Mouse (Mus musculus) left cerebral cortex, postnatal 14 days (tissue): ENCODE measurements around the gene Tnrc6b. TPM values are rescaled to one million over a fixed set of nuclear protein-coding genes. Genes with fewer than 3 reads are reported as not detected.

ENCODE experiments used
- DNase-seq, 2 experiments: peaks; one replicate each; pipeline ENCODE4 v3.0.0; 2021 to 2022; ENCODE audit warnings: low spot score in 2 of 2, mixed read lengths in 1 of 2
- intact Hi-C: fragments of 180-260 bp; cut with DNase I; formaldehyde crosslinking; loops from one replicate; pipeline ENCODE4 v1.15.1; 2025
- total RNA-seq, 2 experiments: library from RNA; stranded (reverse); gene quantifications; 2 replicates each; pipeline ENCODE4 v1.2.3; 2021

The Tnrc6b gene
- total RNA-seq, 2 experiments from 2014 or later = 127 to 131 TPM

DNA sequence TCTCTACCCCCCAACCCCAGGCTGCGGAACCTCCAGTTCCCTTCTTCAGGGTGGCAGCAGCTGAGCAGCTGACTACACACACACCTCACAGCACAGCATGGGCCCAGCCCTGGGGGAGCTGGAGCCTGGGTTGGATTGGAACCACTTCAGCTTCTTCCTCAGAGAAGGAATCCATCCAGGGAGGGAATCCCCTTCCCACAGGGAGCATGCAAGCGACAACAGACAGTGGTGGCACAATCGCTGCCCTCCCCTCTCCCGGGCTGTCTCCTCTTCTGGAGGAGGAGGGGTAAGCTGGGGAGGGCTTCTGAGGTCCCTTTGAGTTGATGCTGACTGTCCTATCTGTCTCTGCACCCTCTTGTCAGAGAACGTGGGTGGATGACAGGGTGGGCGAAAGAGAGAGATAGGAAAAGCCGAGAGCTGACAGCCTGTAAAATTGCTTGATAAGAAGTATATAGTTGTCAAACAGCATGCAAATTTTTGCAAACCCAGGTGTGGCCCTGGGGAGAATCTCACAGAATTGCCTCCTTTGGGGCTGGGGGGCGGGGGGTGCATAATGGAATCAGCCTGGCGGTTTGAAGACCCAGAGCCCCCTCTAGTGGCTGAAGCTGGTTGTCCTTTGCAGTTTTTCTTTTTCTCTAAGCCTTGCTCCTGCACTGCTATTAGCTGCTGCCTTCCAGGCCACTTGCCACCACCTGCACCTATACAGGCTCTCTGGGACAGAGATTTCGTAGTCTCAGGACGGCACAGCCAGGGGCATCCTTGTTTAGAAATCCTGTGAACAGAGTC is 16.8 kb upstream of the Tnrc6b start:
- peak; percentile 85 to 90 for DNase-seq
- intact Hi-C loops = loop anchor here (1.0 to 5.0 kb wide), 2 partner anchors 60 to 407 kb away; partner anchors contain the start of gene Cacna1i

DNA sequence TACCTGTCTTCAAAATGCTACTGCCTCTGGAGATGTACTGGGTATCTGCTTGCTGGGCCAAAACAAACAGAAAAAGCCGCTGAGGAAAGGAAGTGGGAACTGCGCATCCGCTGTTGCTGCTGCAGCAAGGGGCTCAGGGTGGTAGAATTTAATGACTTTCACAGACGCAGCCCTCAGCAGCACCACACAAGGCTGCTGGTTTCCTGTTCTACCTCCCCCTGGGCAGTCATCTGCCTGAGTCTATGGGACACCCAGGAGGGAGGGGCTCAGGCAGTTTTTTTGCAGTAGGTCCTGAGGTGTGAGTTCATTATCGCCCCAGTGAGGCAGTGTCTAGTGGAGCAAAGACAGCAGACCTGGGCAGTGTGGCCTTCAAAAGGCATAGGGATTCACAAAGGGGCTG is 13.5 kb upstream of the Tnrc6b start:
- intact Hi-C loops = loop anchor here (2.0 kb wide), 1 partner anchor 431 kb away; no protein-coding TSS in a partner anchor
- DNase-seq = no peak

DNA sequence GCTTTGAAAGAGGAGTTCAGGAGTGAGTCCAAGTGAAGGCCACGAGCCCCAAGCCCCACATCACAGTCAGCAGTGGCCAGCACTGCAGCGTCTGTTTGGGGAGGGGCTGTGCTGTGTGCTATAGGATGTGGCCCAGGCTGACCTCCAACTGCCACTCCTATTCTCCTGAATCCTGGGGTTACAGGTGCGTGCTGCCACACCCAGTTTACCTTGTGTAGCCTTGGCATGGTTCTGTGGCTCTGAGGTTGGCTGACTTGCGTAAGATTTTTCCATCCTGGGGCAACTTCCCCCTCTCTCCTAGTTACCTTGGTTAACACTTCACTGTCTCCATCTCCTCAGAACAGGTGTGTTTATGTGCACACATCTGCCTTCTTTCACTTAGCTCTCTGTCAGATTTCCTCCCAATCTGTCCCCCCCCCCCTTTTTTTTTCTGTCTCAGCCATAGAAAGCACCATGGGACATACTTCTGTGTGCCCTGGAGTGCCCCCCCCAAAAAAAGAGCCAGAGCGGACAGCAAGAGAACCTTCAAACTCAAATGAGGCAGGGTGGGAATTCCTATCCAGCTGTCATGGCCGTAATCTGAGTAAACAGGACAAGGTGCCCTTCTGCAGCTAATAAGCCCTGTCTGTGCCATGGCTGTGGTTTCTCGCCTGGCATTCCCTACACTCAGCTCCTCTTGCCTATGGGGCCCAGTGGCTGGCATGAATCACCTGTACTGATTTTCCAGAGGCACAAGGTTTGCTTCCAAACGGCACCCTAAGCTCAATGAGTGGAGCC is 9.4 kb upstream of the Tnrc6b start:
- intact Hi-C loops = loop anchor here (5.0 kb wide), 1 partner anchor 614 kb away; no protein-coding TSS in a partner anchor

DNA sequence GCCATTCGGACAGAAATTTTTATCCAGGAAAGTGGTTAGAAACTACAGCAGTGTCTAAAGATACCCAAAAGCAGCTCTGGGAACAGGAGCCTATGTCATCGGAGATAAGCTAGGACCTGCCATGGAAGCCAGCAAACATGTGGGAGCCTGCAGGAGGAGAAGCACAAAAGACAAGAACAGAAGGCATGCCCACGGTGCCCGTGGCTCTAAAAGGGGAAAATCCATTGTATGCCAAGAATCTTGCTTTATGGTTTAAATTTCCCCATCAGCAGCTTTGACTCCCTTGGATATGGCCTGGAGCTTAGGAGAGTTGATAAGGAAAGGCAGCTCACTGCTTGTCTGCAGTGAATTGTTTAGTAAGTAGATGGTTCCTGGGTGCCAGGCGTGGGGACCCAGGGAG is 8.2 kb upstream of the Tnrc6b start:
- peak in 1 of 2 experiments; percentile 36 for DNase-seq
- intact Hi-C loops = loop anchor here (5.0 kb wide), 1 partner anchor 616 kb away; no protein-coding TSS in a partner anchor

More for the DNA sequence above, 9.4 kb upstream of the Tnrc6b start:
- no peak for DNase-seq

DNA sequence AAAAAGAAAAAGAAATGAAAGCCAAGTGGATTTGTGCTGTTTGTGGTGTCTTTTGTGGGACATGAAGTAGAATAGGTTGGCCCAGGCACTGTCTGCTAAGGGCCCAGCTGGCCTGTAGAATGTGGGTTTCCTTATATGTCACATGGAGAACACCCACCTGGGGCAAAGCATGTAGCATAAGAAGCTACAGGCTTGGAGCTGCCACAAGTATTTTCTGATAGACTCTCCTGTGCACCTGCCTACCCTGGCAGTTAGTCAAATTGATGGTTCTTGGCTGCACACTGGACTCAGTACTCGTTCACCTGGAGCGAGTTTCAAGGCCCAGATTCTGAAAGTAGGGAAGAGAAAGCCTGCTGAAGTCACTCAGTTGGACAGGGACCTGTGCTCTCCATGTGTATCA is 7.6 kb upstream of the Tnrc6b start:
- intact Hi-C loops = loop anchor here (5.0 kb wide), 1 partner anchor 616 kb away; no protein-coding TSS in a partner anchor
- DNase-seq = no peak

DNA sequence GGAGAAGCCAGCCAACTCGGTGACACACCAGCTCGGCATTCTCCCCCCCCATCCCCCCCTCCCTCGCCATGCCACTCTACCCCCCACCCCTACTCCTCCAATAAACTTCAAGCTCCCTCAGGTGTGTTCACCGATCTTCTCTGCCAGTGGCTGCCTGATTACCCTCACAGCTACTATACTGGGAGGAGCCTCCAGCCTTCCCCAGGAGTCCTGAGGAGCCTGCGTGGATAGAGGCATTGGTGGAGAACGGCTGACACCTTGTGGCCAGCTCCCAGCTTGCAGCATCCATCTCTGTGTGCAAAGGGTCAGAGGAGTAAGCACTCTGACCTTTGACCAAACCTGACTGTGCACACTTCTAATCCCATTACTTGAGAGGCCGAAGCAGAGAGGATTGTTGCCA is 6.8 kb upstream of the Tnrc6b start:
- intact Hi-C loops = loop anchor here (2.0 to 5.0 kb wide), 2 partner anchors 439 to 617 kb away; partner anchors contain the start of gene Rps19bp1
- peak; percentile 83 to 86 for DNase-seq

DNA sequence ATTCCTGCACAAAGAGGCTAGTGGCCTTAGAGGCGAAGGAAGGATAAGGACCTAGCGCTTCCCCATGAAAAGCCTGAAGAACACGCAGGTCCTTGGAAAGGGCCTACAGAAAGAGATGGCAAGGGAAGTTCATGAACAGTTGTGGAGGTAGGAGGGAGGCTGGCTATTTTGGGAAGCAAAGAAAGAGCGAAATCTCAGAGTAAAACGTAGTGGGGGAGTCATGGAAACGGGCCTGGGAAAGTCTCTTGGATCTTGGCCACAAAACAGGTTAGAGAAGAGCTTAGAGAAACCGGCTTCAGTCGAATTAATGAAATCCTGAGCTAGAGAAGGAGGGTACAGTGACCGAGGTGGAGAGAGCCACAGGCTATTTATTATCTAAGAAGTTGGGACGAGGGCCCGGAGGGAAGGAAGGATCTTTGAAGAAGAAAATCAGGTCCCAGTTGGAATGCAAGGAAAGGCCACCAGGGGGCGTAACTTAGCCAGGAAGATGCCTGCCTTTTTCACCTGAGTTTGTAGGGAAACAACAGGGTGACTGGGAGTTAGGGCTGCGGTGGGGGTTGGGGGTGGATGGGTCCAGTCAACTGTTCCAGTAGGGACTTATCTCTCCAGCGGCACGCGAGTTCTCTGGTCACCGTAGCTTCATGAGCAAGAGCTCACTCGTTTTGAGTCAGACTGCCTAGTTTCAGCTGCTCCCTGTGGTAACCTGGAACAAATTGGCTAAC is 5.1 kb upstream of the Tnrc6b start:
- DNase-seq = peak; percentile 85 to 88
- intact Hi-C loops = loop anchor here (2.0 to 5.0 kb wide), 4 partner anchors 171 to 441 kb away; partner anchors contain the start of gene Rps19bp1

DNA sequence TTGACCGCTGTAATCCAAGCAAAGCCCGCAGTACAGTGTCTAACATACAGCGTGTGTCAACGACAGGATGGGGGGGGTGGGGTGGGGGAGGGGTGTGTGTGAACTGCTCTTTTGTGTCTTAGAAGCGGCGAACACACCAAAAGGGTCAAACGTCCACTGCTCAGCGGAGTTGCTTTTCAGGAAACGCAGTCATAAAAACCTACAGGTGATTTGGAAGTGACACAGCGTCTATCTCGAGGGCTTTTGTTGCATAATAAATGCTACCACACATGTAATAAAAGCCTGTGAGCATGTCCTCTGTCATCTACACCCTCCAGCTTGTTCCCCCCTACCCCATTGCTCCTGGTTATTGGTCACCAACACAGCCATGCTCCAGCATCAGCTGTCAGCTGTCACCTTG is 4.5 kb upstream of the Tnrc6b start:
- intact Hi-C loops = loop anchor here (2.0 to 5.0 kb wide), 3 partner anchors 171 to 240 kb away; no protein-coding TSS in a partner anchor
- no peak for DNase-seq

DNA sequence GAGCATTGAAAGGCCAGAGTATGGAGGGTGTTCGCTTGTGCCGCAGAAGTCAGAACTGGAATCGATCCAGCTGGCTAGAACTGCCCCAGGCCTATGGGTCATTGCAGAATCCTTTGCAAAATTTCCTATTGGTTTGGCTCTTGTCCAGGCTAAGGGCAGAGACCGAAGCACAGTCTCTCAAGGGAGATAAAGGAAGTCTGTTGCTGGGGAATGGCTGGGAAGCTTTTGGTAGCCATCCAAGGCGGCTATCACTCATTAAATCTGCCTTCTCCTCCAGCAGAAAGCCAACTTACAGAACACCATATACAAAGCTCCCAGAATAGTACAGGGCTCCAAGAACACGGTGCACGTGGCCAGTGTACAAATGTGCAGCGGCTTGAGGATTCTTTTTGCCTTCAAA is 4.0 kb upstream of the Tnrc6b start:
- DNase-seq = peak; percentile 55 to 77
- intact Hi-C loops = loop anchor here (2.0 to 5.0 kb wide), 3 partner anchors 170 to 240 kb away; no protein-coding TSS in a partner anchor

DNA sequence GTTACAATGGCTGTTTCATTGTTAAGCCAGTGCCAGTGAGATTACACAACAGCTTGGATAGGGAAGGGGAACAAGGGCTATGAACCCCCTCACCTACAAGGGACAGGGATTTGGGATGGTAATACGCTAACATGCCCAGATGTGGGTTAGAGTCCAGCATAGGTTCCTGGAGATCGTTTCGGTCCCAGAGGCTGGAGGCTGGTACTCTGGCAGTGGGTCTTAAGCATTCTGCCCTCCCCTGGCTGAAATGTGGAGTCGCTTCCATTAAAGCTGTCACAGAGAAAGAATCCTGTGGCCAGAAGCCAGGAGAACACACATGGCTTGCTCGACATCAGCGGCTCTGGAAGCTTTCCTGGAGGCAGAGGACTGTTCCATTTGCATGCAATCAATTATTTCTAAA is 1.5 kb upstream of the Tnrc6b start:
- peak in 1 of 2 experiments; percentile 67 for DNase-seq
- intact Hi-C loops = loop anchor here (5.0 kb wide), 2 partner anchors 168 to 188 kb away; no protein-coding TSS in a partner anchor

DNA sequence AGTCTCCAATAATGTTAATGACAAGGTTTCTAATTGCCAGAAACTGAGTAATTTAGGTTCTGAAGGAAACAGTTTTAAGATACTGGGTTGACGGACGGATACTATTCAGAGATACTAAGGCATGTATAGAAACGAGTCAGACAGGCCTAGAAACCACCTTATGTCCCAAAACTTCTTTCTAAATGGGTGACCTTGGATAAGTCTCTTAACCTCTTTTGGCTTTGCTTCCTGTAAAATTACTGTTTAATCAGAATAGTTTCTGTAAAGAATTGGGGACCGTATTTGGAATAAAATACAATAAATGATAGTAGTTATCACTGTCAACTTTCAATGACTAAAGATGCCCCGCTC is 881 bp upstream of the Tnrc6b start:
- intact Hi-C loops = loop anchor here (2.0 kb wide), 1 partner anchor 89 kb away; no protein-coding TSS in a partner anchor
- no peak for DNase-seq

DNA sequence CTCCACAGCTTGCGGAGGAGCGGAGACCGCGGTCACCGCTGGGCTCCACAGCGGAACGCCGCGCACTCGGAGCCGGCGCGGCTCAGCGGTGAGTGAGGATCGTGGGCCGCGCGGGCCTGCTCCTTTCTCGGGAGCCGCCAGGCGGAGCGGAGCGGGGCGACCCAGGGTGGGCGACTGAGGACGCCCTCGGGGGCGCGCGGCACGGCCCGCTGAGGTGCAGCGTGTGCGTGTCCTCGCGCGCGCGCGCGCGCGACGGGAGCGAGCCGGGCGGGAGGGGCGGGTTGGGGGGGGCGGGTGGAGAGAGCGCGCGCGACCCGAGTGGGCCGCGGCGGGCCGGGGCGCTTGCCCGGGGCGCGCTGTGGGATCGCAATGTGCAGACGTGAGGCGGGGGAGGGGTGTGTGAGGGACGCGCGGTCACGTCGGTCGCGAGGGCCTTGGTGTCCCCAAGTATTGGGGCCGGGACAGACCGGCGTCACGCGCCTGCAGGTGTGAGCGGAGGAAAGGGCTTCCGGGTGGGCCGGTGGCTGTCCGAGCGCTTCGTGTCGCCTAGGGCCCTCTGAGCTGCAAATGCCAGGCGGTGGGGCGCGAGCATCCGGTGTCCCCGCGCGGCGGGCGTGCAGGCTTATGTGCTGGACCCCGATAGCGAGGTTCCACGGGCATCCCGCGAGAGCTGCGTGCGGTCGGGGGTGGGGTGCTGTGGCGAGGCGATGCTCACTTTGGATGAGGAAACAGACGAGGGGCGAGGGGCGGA is 463 bp downstream of the Tnrc6b start:
- DNase-seq = peak; percentile 65 to 83
- intact Hi-C loops = loop anchor here (2.0 kb wide), 1 partner anchor 87 kb away; no protein-coding TSS in a partner anchor

DNA sequence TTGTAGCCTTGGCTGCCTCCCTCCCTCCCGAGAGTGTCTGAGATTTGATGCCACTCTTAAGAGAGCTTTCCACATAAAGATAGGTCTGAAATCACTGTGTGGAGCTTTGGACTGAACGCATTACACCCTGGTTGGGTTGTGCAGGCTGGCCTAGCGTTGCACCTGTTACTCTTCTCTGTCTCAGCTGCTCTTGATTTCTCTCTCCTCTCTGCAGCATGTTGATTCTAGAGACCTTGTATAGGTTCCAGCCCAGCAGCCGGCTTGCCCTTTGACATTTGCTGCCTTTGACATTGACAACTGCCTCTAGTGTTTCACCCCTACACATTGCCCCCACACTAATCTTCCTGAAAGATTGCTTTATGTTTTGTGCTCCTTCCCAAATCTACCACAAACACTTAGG is 3.2 kb downstream of the Tnrc6b start:
- intact Hi-C loops = no loop called here

DNA sequence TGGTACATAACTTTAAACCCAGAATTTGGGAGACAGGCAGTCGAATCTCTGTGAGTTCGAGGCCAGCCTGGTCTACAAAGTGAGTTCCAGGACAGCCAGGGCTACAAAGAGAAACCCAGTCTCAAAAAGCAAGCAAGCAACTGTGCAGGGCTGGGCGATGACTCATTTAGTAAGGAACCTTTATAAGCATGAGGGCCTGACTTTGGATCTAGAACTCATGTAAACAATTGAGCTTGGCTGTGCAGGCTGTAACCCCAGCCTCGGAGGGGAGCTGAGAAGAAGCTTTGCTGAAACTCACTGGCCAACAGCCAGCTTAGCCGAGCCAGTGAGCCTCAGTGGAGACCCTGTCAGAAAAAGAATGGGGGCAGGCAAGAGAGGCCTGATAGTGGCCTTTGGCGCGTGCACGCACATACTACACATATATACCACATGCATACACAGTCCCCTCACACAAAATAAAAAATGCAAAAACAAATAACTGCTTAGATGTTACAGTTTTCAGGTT is 5.6 kb downstream of the Tnrc6b start:
- intact Hi-C loops = no loop called here

More for the DNA sequence above, 3.2 kb downstream of the Tnrc6b start:
- DNase-seq = no peak

DNA sequence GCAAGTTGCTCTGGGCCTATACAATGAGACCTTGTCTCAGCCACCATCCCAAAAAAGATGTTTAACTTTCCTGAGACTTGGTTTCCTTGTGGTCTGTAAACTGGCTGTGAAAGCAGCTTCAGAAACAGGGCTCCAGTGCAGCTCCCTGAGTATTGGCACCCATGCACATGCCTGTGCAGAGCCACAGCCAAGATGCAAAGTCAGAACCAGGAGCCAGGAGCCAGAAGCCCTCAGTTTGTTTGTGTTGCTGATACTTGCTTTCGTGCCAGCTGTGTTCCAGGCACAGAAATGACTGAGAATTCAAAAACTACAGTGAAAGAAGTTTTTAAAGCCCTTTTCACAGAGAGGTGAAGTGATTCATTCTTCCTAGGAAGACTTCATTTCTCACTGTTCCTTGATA is 6.3 kb downstream of the Tnrc6b start:
- DNase-seq = no peak
- intact Hi-C loops = no loop called here

More for the DNA sequence above, 5.6 kb downstream of the Tnrc6b start:
- DNase-seq = no peak

DNA sequence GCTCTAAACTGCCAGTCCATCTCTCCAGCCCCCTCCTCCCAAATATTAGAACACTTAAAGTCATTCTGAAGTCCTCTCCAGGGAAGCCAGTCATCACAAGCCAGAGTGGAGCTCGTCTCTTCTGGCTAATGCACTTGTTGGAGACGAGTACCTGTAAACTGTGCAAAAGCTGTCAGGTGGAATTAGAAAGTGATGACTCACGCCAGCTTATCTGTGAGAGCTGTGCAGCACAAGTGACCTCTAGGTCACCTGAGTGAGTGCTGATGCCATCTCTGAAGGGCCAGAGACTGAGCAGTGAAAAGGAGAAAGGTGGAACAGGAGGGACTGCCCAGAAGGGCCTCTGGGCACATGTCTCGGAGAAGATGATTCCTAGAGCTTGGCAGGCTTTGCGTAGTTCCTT is 9.1 kb downstream of the Tnrc6b start:
- no peak for DNase-seq
- intact Hi-C loops = no loop called here

DNA sequence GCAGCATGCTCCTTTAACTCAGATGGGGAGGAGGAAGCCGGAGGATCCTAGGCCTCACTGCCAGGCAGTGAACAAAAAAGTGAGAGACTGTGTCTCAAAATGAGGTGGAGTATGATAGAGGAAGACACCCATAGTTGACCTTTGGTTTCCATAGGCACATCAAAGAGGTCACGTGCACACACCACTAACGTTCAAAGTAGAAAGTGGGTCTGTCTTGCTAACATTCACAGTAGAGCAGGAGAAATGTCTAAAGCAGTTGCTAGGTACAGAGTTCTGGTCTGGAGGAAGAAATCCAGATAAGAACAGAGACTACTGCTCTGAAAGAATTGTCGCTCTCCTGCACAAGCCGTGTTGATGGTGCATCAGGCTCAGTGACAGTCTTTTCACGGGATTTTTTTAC is 10.7 kb downstream of the Tnrc6b start:
- DNase-seq = no peak
- intact Hi-C loops = no loop called here

DNA sequence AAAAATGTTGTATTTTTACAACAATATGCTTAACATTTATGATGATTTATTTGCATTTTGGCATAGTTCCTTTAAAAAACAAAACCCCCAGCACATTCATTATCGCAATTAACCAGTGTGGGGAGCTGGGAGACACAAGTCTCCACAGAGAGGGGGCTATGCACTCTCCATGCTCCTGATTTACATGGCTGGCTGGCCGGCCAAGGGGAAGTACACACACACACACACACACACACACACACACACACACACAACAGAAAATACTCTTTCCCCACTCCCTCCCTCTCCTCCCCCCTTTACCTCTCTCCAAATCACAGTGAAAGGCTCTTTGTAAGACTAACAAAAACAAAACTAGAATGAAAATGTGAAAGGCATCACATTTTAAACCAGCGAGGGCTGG is 11.3 kb downstream of the Tnrc6b start:
- intact Hi-C loops = no loop called here

More for the DNA sequence above, 11.3 kb downstream of the Tnrc6b start:
- no peak for DNase-seq
